Mouse (Mus musculus): ENCODE measurements around the gene Tjap1. TPM values are rescaled to one million over a fixed set of nuclear protein-coding genes. Genes with fewer than 3 reads are reported as not detected.

Gene Tjap1
- total and polyA plus RNA-seq, 3 experiments: 12.9 to 41.2 TPM; not detected in 1

DNA sequence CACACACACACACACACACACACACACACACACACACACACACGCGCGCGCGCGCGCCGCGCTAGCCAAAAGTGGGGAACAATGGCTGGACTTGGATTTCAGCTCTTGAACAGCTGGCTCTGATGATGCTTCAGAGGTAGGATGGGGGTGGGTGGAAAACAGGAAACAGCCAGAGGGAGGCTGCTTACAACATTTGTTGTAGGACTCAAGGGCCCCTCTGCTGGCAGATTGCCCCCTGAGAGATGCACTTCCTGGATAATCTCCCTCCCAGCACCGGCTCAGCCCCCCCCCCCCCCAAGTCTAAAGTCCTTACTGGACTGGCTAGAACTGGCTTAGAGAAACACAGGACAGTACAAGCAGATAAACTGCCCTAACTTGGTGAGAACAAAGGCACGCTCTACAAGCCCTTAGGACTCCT is 4.9 kb upstream of the Tjap1 start:
- Histone ChIP-seq H3K27me3 (ENCODE audit: control insufficient read depth in 1 of 2, insufficient read depth in 2 of 2, low read length in 2 of 2) (peaks cover 3 to 17% of the 10 kb centered on the region in 2 experiments), H3K9me3 (replicated peaks; ENCODE audit: insufficient read depth, low read length) (no peaks in the 10 kb centered on the region)

DNA sequence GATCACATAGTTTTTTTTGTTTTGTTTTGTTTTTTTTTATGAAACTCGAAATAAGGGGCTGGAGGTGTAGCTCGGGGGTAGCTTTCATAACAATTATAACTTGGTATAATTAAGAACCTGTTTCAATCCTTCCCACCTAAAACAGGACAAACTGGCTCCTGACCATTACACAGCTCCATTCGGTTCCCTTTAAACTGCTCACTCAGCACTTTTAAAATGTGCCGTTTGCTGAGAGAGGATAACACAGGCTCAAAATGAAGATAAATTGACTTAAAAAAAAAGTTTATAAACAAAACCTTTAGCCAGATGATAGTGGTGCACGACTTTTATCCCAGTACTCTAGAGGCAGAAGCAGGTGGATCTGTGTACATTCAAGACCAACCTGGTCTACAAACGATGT is 2.6 kb upstream of the Tjap1 start:
- Histone ChIP-seq H3K9me3 (replicated peaks; ENCODE audit: insufficient read depth, low read length) (no peaks in the 10 kb centered on the region), H3K27ac (ENCODE audit: control insufficient read depth, low read depth, low read length) (no peak overlapping the region), H3K27me3 (ENCODE audit: control insufficient read depth in 1 of 2, insufficient read depth in 2 of 2, low read length in 2 of 2) (0 out of 4 replicates have a peak, but pooled peaks cover 0 to 2% of the 10 kb centered on the region in 2 experiments), H3K9ac (ENCODE audit: control insufficient read depth, low read depth, low read length, poor library complexity, severe bottlenecking) (no peak overlapping the region), H3K79me2 (ENCODE audit: control insufficient read depth, insufficient read depth, low read length, poor library complexity) (peaks cover 19% of the 10 kb centered on the region), H3K36me3 (ENCODE audit: control insufficient read depth in 1 of 2, insufficient read depth in 2 of 2, low read length in 2 of 2) (peaks cover 2 to 13% of the 10 kb centered on the region in 2 experiments; a peak in 3 of 4 replicates), H3K4me3 (ENCODE audit: control insufficient read depth in 1 of 2, insufficient read depth in 1 of 2, low read depth in 2 of 2, low read length in 2 of 2) (no peak overlapping the region), H3K4me1 (ENCODE audit: control insufficient read depth in 1 of 2, insufficient read depth in 2 of 2, low read length in 2 of 2) (peaks cover 0 to 18% of the 10 kb centered on the region in 2 experiments; a peak in 3 of 4 replicates)
- no peak for DNase-seq (ENCODE audit: low read depth, low spot score)
- TF ChIP-seq MAFK (IDR thresholded peaks at IDR 0.05; ENCODE audit: borderline replicate concordance, low read depth, low read length): peak; percentile 94
- TF ChIP-seq MEF2A (IDR thresholded peaks at IDR 0.05; ENCODE audit: extremely low read depth, insufficient replicate concordance, low read depth, low read length, poor library complexity, severe bottlenecking): no peak

More for the DNA sequence above, 4.9 kb upstream of the Tjap1 start:
- peak; percentile 35 for DNase-seq (ENCODE audit: low read depth, low spot score)
- Histone ChIP-seq H3K36me3 (ENCODE audit: control insufficient read depth in 1 of 2, insufficient read depth in 2 of 2, low read length in 2 of 2) (peaks cover 0 to 4% of the 10 kb centered on the region in 2 experiments; a peak in 1 of 4 replicates), H3K4me3 (ENCODE audit: control insufficient read depth in 1 of 2, insufficient read depth in 1 of 2, low read depth in 2 of 2, low read length in 2 of 2) (no peak overlapping the region), H3K9ac (ENCODE audit: control insufficient read depth, low read depth, low read length, poor library complexity, severe bottlenecking) (no peak overlapping the region), H3K4me1 (ENCODE audit: control insufficient read depth in 1 of 2, insufficient read depth in 2 of 2, low read length in 2 of 2) (peaks cover 0 to 9% of the 10 kb centered on the region in 2 experiments; a peak in 2 of 4 replicates), H3K27ac (ENCODE audit: control insufficient read depth, low read depth, low read length) (no peak overlapping the region), H3K79me2 (ENCODE audit: control insufficient read depth, insufficient read depth, low read length, poor library complexity) (peaks cover under 1% of the 10 kb centered on the region; the same call in 1 of the 2 replicates)
- TF ChIP-seq RAD21 (IDR thresholded peaks at IDR 0.05; ENCODE audit: low read depth, low read length): no peak
- TF ChIP-seq POLR2AphosphoS5 (IDR thresholded peaks at IDR 0.05; ENCODE audit: borderline replicate concordance, low read depth, low read length): no peak
- no peak for TF ChIP-seq MXI1 (IDR thresholded peaks at IDR 0.05; ENCODE audit: low read depth, low read length)
- TF ChIP-seq TCF12 (IDR thresholded peaks at IDR 0.05; ENCODE audit: low read depth, low read length): no peak
- TF ChIP-seq NRF1 (IDR thresholded peaks at IDR 0.05; ENCODE audit: insufficient read depth, low read depth, low read length, poor library complexity, severe bottlenecking): no peak

DNA sequence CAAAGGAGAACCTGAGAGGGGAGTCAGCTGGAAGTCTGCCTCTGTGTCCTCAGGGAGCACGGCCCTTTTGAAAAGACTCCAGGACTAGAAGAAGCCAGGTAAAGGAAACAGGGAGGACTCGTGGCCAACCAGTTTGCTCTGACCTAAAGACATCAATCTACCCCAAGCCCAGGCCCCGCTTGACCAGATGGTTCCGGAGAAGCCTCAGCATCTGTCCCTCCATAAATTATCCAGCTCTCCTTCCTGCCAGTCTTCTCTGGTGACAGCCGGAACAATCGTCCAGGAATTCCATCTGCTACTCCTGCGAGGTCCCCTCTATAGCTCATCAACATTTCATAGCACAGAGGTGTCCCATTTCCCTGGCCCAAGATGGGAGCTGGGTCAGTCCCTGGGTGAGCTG is 1.8 kb upstream of the Tjap1 start:
- H3K9ac ChIP-seq (ENCODE audit: control insufficient read depth, low read depth, low read length, poor library complexity, severe bottlenecking): no peak overlapping the region
- peaks cover 2 to 13% of the 10 kb centered on the region in 2 experiments for H3K36me3 ChIP-seq (ENCODE audit: control insufficient read depth in 1 of 2, insufficient read depth in 2 of 2, low read length in 2 of 2)
- no peaks in the 10 kb centered on the region for H3K27me3 ChIP-seq (ENCODE audit: control insufficient read depth in 1 of 2, insufficient read depth in 2 of 2, low read length in 2 of 2)
- H3K9me3 ChIP-seq (replicated peaks; ENCODE audit: insufficient read depth, low read length): no peaks in the 10 kb centered on the region
- TF ChIP-seq NELFE (IDR thresholded peaks at IDR 0.05; ENCODE audit: low read depth, low read length): no peak
- no peak for TF ChIP-seq USF2 (IDR thresholded peaks at IDR 0.05; ENCODE audit: borderline replicate concordance in 1 of 2, insufficient read depth in 1 of 2, low read depth in 1 of 2, low read length in 2 of 2)
- TF ChIP-seq UBTF (IDR thresholded peaks at IDR 0.05; ENCODE audit: borderline replicate concordance, insufficient read depth, low read depth, low read length): no peak
- TF ChIP-seq SIN3A (IDR thresholded peaks at IDR 0.05; ENCODE audit: low read length): no peak
- TF ChIP-seq HCFC1 (IDR thresholded peaks at IDR 0.05; ENCODE audit: low read depth, low read length): no peak
- no peak for TF ChIP-seq CHD1 (IDR thresholded peaks at IDR 0.05; ENCODE audit: low read depth, low read length)
- no peak for TF ChIP-seq MAZ (IDR thresholded peaks at IDR 0.05; ENCODE audit: low read depth, low read length)
- no peak for TF ChIP-seq NRF1 (IDR thresholded peaks at IDR 0.05; ENCODE audit: insufficient read depth, low read depth, low read length, poor library complexity, severe bottlenecking)
- no peak for TF ChIP-seq MYC (IDR thresholded peaks at IDR 0.05; ENCODE audit: low read depth, low read length)
- no peak for TF ChIP-seq POLR2A (IDR thresholded peaks at IDR 0.05; ENCODE audit: control insufficient read depth in 1 of 2, insufficient read depth in 1 of 2, low read depth in 1 of 2, low read length in 2 of 2, poor library complexity in 1 of 2)
- no peak overlapping the region for H3K4me3 ChIP-seq (ENCODE audit: control insufficient read depth in 1 of 2, insufficient read depth in 1 of 2, low read depth in 2 of 2, low read length in 2 of 2)
- no peak overlapping the region for H3K27ac ChIP-seq (ENCODE audit: control insufficient read depth, low read depth, low read length)
- peaks cover 23% of the 10 kb centered on the region for H3K79me2 ChIP-seq (ENCODE audit: control insufficient read depth, insufficient read depth, low read length, poor library complexity)
- no peak for DNase-seq (ENCODE audit: low read depth, low spot score)
- H3K4me1 ChIP-seq (ENCODE audit: control insufficient read depth in 1 of 2, insufficient read depth in 2 of 2, low read length in 2 of 2): peaks cover 0 to 18% of the 10 kb centered on the region in 2 experiments; a peak in 3 of 4 replicates

Measured in MEL (cell line).